Mouse (Mus musculus): ENCODE results near the gene Olfr124. TPM values are rescaled to one million over a fixed set of nuclear protein-coding genes. Genes with fewer than 3 reads are reported as not detected.

Olfr124 gene
- total and polyA plus RNA-seq, 3 experiments, result not detected

DNA sequence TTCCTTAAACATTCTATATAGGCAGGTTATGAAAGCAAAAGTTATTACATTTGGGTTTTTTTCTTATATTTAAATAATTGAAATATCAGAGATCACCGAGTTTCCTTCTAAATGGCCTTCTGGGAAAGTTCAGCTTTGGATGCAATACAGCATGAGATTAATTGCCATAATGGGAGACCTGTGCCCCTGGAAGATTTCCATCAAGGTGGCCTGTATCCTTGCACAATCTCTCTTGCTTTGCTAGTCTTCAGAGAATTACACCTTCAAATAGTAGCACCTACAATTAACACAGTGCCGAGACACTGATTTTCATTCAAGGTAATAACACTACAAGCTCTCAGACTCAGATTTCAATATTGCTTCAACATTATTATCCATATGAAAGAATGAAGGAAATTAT, 6.5 kb upstream of the Olfr124 start, which contains the start of gene Olfr123:
Olfr123 (plus strand) TSS at position 301 of the 400 bp plus-strand sequence.
- H3K36me3 ChIP-seq (ENCODE audit: control insufficient read depth in 1 of 2, insufficient read depth in 2 of 2, low read length in 2 of 2), result no peaks in the 10 kb centered on the region
- no peaks in the 10 kb centered on the region for H3K27me3 ChIP-seq (ENCODE audit: control insufficient read depth in 1 of 2, insufficient read depth in 2 of 2, low read length in 2 of 2)
- DNase-seq (ENCODE audit: low read depth, low spot score), result no peak
- H3K4me1 ChIP-seq (ENCODE audit: control insufficient read depth in 1 of 2, insufficient read depth in 2 of 2, low read length in 2 of 2), result no peaks in the 10 kb centered on the region
- H3K27ac ChIP-seq (ENCODE audit: control insufficient read depth, low read depth, low read length), result no peak within 1 kb of the TSS
- no peak within 1 kb of the TSS for H3K9ac ChIP-seq (ENCODE audit: control insufficient read depth, low read depth, low read length, poor library complexity, severe bottlenecking)
- no peaks in the 10 kb centered on the region for H3K79me2 ChIP-seq (ENCODE audit: control insufficient read depth, insufficient read depth, low read length, poor library complexity)
- TF ChIP-seq MXI1 (IDR thresholded peaks at IDR 0.05; ENCODE audit: low read depth, low read length) (no peak), KAT2A (conservative IDR thresholded peaks at IDR 0.05; ENCODE audit: low read depth, low read length) (no peak), TBP (IDR thresholded peaks at IDR 0.05; ENCODE audit: low read depth, low read length) (no peak), CHD1 (IDR thresholded peaks at IDR 0.05; ENCODE audit: low read depth, low read length) (no peak), E2F4 (IDR thresholded peaks at IDR 0.05; ENCODE audit: borderline replicate concordance, low read depth, low read length) (no peak), ZMIZ1 (IDR thresholded peaks at IDR 0.05; ENCODE audit: low read depth, low read length) (no peak), MAZ (IDR thresholded peaks at IDR 0.05; ENCODE audit: low read depth, low read length) (no peak), MYB (IDR thresholded peaks at IDR 0.05; ENCODE audit: low read depth, low read length) (no peak), SIN3A (IDR thresholded peaks at IDR 0.05; ENCODE audit: low read length) (no peak), POLR2AphosphoS5 (IDR thresholded peaks at IDR 0.05; ENCODE audit: borderline replicate concordance, low read depth, low read length) (no peak), ETS1 (IDR thresholded peaks at IDR 0.05; ENCODE audit: low read depth, low read length) (no peak), ZKSCAN1 (IDR thresholded peaks at IDR 0.05; ENCODE audit: low read depth, low read length) (no peak), GABPA (IDR thresholded peaks at IDR 0.05; ENCODE audit: low read depth, low read length) (no peak)
- no peak within 1 kb of the TSS for H3K4me3 ChIP-seq (ENCODE audit: control insufficient read depth in 1 of 2, insufficient read depth in 1 of 2, low read depth in 2 of 2, low read length in 2 of 2)
- no peaks in the 10 kb centered on the region for H3K9me3 ChIP-seq (replicated peaks; ENCODE audit: insufficient read depth, low read length)

DNA sequence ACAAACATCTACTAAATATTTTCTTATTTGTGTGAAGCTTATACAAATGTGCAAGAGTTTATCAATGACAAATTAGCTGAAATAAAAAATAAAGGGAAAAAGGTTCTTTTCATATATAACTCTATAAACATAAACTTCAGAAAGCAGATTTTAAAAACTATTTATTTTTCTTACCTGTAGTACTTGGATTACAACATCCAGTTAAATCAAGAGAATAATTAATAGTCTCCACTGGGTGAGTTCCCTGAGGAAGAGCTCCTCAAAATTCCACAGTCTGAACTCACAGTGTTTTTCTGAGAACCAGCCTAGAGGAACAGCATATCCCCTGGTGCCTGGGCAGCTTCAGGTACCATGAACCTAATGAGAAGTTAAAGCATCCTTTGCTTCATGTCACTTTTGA, 33.0 kb downstream of the Olfr124 start, which contains the start of gene Olfr125:
Olfr125 (plus strand) TSS at position 301 of the 400 bp plus-strand sequence.
- Histone ChIP-seq H3K79me2 (ENCODE audit: control insufficient read depth, insufficient read depth, low read length, poor library complexity) (no peaks in the 10 kb centered on the region), H3K9me3 (replicated peaks; ENCODE audit: insufficient read depth, low read length) (no peaks in the 10 kb centered on the region), H3K27me3 (ENCODE audit: control insufficient read depth in 1 of 2, insufficient read depth in 2 of 2, low read length in 2 of 2) (no peaks in the 10 kb centered on the region), H3K27ac (ENCODE audit: control insufficient read depth, low read depth, low read length) (no peak within 1 kb of the TSS), H3K4me1 (ENCODE audit: control insufficient read depth in 1 of 2, insufficient read depth in 2 of 2, low read length in 2 of 2) (no peaks in the 10 kb centered on the region), H3K36me3 (ENCODE audit: control insufficient read depth in 1 of 2, insufficient read depth in 2 of 2, low read length in 2 of 2) (no peaks in the 10 kb centered on the region), H3K4me3 (ENCODE audit: control insufficient read depth in 1 of 2, insufficient read depth in 1 of 2, low read depth in 2 of 2, low read length in 2 of 2) (no peak within 1 kb of the TSS), H3K9ac (ENCODE audit: control insufficient read depth, low read depth, low read length, poor library complexity, severe bottlenecking) (no peak within 1 kb of the TSS)
- TF ChIP-seq TCF12 (IDR thresholded peaks at IDR 0.05; ENCODE audit: low read depth, low read length) (no peak), TBP (IDR thresholded peaks at IDR 0.05; ENCODE audit: low read depth, low read length) (no peak), CHD2 (IDR thresholded peaks at IDR 0.05; ENCODE audit: low read length) (no peak), USF2 (IDR thresholded peaks at IDR 0.05; ENCODE audit: borderline replicate concordance in 1 of 2, insufficient read depth in 1 of 2, low read depth in 1 of 2, low read length in 2 of 2) (no peak), POLR2A (IDR thresholded peaks at IDR 0.05; ENCODE audit: control insufficient read depth in 1 of 2, insufficient read depth in 1 of 2, low read depth in 1 of 2, low read length in 2 of 2, poor library complexity in 1 of 2) (no peak), RCOR1 (IDR thresholded peaks at IDR 0.05; ENCODE audit: low read depth, low read length) (no peak), UBTF (IDR thresholded peaks at IDR 0.05; ENCODE audit: borderline replicate concordance, insufficient read depth, low read depth, low read length) (no peak), NRF1 (IDR thresholded peaks at IDR 0.05; ENCODE audit: insufficient read depth, low read depth, low read length, poor library complexity, severe bottlenecking) (no peak), KAT2A (conservative IDR thresholded peaks at IDR 0.05; ENCODE audit: low read depth, low read length) (no peak), TAL1 (IDR thresholded peaks at IDR 0.05; ENCODE audit: low read length) (no peak), MYB (IDR thresholded peaks at IDR 0.05; ENCODE audit: low read depth, low read length) (no peak), ZKSCAN1 (IDR thresholded peaks at IDR 0.05; ENCODE audit: low read depth, low read length) (no peak), SIN3A (IDR thresholded peaks at IDR 0.05; ENCODE audit: low read length) (no peak), ZC3H11A (IDR thresholded peaks at IDR 0.05; ENCODE audit: low read depth, low read length) (no peak), BHLHE40 (IDR thresholded peaks at IDR 0.05; ENCODE audit: borderline replicate concordance, low read depth, low read length) (no peak), MEF2A (IDR thresholded peaks at IDR 0.05; ENCODE audit: extremely low read depth, insufficient replicate concordance, low read depth, low read length, poor library complexity, severe bottlenecking) (no peak), ZNF384 (IDR thresholded peaks at IDR 0.05; ENCODE audit: low read depth, low read length) (no peak), RAD21 (IDR thresholded peaks at IDR 0.05; ENCODE audit: low read depth, low read length) (no peak)
- no peak for DNase-seq (ENCODE audit: low read depth, low spot score)
